Mouse (Mus musculus): ENCODE measurements at regions not wholly inside any gene's neighbourhood (a gene's known extent, or its start where the extent isn't known, plus 50 kb on each side); places are given as distances from the start of the nearest gene placed in this dataset.

DNA sequence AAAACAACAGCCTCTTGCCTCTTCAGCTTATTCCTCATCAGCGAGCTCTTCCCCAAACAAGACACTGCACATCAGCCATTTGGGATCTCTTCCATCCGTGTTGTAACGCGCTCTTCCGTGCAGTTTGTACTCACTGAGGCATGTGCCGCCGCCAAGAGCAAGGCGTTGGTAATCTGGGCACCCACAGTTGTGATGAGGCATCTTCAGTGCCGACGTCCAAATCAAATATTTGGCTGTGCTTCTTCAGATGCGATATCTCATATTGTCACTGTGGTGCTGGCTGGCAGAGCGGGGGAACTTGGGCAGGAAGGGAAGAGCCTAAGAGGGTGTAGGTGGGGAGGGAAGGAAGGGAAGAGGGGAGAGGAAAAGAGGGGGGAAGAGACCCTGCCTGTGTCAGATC, 439.2 kb downstream of the Tmem182 start:
- Histone ChIP-seq H3K9me3 (ENCODE audit: control insufficient read depth, low read length) (no peaks in the 10 kb centered on the region), H3K27ac (ENCODE audit: low read depth, low read length) (no peak overlapping the region), H3K36me3 (ENCODE audit: control insufficient read depth, insufficient read depth, low read length) (no peaks in the 10 kb centered on the region), H3K4me2 (ENCODE audit: low read depth) (no peak overlapping the region), H3K4me3 (ENCODE audit: low read depth, low read length) (no peak overlapping the region), H3K9ac (ENCODE audit: low read length) (no peak overlapping the region), H3K4me1 (ENCODE audit: control insufficient read depth, insufficient read depth, low read length) (no peaks in the 10 kb centered on the region), H3K27me3 (ENCODE audit: control insufficient read depth, insufficient read depth, low read length) (no peaks in the 10 kb centered on the region)
- no peak for ATAC-seq (ENCODE audit: insufficient read depth, low FRiP score, low TSS enrichment)
- 95% methylated on average over 12 of the region's 12 CpGs for WGBS
- no peak for DNase-seq (ENCODE audit: low spot score)

DNA sequence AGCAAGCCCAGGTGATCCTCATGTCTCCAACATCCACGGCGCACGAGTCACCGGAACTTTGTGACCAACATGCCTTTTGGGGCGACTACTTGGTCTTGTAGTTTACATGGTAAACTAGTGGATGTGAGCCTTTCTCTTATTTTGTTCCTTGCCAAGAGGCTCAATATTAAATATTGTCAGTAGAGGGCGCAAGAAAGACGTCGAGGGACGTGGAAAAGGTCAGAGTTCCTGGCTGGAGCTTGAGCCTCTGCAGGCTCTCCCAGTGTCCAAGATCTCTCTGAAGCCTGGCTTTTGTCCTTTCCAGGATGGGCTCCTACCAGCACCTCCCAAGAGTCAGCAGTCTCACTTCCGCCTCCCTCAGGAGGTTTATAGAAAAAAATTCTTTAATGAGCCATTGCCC, 458.8 kb downstream of the Tmem182 start:
- DNase-seq (ENCODE audit: low spot score) (peak; percentile 34), ATAC-seq (ENCODE audit: insufficient read depth, low FRiP score, low TSS enrichment) (no peak)
- Histone ChIP-seq H3K4me2 (ENCODE audit: low read depth) (no peak overlapping the region), H3K36me3 (ENCODE audit: control insufficient read depth, insufficient read depth, low read length) (no peaks in the 10 kb centered on the region), H3K27me3 (ENCODE audit: control insufficient read depth, insufficient read depth, low read length) (no peaks in the 10 kb centered on the region), H3K4me1 (ENCODE audit: control insufficient read depth, insufficient read depth, low read length) (no peaks in the 10 kb centered on the region), H3K9ac (ENCODE audit: low read length) (no peak overlapping the region), H3K4me3 (ENCODE audit: low read depth, low read length) (no peak overlapping the region), H3K9me3 (ENCODE audit: control insufficient read depth, low read length) (no peaks in the 10 kb centered on the region), H3K27ac (ENCODE audit: low read depth, low read length) (no peak overlapping the region)
- WGBS: 40% methylated on average over 10 of the region's 10 CpGs

DNA sequence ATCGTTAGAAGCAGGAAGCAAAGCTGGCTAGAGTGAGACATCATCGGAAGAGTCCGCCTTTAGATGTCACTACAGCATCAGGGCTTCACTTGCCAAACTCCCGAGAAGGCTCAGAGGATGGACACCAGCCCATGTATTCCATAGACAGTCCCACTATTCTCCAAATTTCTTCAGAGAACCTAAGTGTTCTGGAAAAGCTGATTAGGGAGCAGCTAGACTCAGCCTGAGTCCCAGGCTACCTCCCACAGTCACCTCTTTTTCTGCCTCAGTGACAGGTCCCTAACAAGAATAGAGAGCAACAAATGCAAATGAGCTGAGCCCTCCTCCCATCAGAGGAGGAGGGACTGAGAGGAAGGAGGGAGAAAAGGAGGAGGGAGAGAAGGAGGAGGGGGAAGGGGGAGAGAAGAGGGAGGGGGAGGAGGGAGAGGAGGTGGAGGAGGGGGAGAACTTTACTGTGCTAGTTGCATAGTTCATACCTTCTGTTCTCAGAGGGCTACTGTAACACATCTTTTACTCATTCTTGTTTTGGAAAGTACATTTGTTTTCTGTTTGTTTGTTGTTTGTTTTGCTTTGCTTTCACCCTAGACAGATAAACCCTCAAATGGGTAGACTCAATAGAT, 465.8 kb downstream of the Tmem182 start:
- Histone ChIP-seq H3K4me1 (ENCODE audit: control insufficient read depth, insufficient read depth, low read length) (no peaks in the 10 kb centered on the region; the same call in 1 of the 2 replicates), H3K4me2 (ENCODE audit: low read depth) (no peak overlapping the region), H3K9me3 (ENCODE audit: control insufficient read depth, low read length) (no peaks in the 10 kb centered on the region), H3K27me3 (ENCODE audit: control insufficient read depth, insufficient read depth, low read length) (no peaks in the 10 kb centered on the region), H3K36me3 (ENCODE audit: control insufficient read depth, insufficient read depth, low read length) (no peaks in the 10 kb centered on the region), H3K27ac (ENCODE audit: low read depth, low read length) (no peak overlapping the region), H3K9ac (ENCODE audit: low read length) (no peak overlapping the region), H3K4me3 (ENCODE audit: low read depth, low read length) (no peak overlapping the region)
- 22% methylated on average over 4 of the region's 4 CpGs for WGBS
- peak; percentile 40; the same call in 1 of the 2 replicates for ATAC-seq (ENCODE audit: insufficient read depth, low FRiP score, low TSS enrichment)
- peak; percentile 39 for DNase-seq (ENCODE audit: low spot score)

DNA sequence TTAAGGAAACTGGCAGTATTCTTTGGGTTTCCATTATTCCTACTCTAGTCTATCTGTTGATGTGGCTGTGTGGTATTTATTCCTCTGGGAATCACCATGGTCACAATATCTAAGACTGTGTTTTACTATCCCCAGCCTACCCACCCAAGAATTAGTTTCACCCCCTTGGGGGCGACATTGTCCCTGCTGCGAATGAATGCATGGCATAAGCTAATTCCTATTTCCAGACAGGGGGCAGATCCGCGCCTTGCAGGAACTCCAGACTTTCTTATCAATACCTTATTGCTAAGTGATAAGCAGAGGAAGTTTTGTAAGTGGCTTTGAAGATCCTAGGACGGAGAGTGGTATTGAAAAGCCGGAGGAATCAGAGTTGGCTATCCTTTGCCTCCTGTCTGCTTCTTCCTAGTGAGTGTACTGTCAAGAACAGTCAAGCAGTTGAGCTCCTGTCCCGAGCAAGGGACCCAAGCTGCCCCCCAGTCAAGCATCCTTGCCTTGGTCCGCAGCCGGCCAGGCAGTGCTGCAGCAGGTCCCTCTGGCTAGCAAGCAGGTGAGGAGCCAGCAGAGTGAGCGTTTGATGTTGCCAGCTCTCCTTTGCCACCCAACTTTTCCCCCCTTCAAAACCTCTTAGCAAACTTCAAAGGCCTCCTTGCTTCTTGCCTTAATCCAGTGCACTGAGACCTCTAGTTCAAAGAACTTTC, 469.3 kb downstream of the Tmem182 start:
- ATAC-seq (ENCODE audit: insufficient read depth, low FRiP score, low TSS enrichment): no peak
- H3K27me3 ChIP-seq (ENCODE audit: control insufficient read depth, insufficient read depth, low read length): no peaks in the 10 kb centered on the region

DNA sequence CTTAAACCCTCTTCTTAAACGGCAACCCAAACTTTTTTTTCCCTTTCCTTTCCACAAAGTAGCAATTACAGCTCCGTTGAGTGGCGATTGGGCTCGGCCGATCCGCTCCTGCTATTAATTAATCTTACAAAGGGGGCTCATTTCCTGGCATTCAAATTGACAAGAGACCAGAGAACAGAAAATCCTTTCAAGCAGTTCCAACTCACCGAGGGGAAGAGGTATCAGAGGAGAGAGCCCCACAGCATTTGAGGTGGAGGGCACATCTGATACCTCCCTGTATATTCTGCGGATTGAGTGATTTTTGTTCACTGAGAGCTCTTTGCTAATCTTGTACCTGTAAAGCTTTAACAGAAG, 469.8 kb downstream of the Tmem182 start:
- Histone ChIP-seq H3K4me3 (ENCODE audit: low read depth, low read length) (no peak overlapping the region), H3K36me3 (ENCODE audit: control insufficient read depth, insufficient read depth, low read length) (no peaks in the 10 kb centered on the region), H3K9me3 (ENCODE audit: control insufficient read depth, low read length) (no peaks in the 10 kb centered on the region), H3K4me1 (ENCODE audit: control insufficient read depth, insufficient read depth, low read length) (no peaks in the 10 kb centered on the region; the same call in 1 of the 2 replicates), H3K4me2 (ENCODE audit: low read depth) (peak overlapping the region; percentile 21), H3K27me3 (ENCODE audit: control insufficient read depth, insufficient read depth, low read length) (no peaks in the 10 kb centered on the region), H3K9ac (ENCODE audit: low read length) (peak overlapping the region; percentile 3; the same call in 1 of the 2 replicates), H3K27ac (ENCODE audit: low read depth, low read length) (no peak overlapping the region)
- no peak for ATAC-seq (ENCODE audit: insufficient read depth, low FRiP score, low TSS enrichment)
- WGBS: 4% methylated on average over 8 of the region's 8 CpGs
- DNase-seq (ENCODE audit: low spot score): peak; percentile 29

More for the DNA sequence above, 469.3 kb downstream of the Tmem182 start:
- 12% methylated on average over 10 of the region's 10 CpGs for WGBS
- DNase-seq (ENCODE audit: low spot score): peak; percentile 56
- no peaks in the 10 kb centered on the region for H3K9me3 ChIP-seq (ENCODE audit: control insufficient read depth, low read length)
- H3K36me3 ChIP-seq (ENCODE audit: control insufficient read depth, insufficient read depth, low read length): no peaks in the 10 kb centered on the region
- peak overlapping the region; percentile 3; the same call in 1 of the 2 replicates for H3K9ac ChIP-seq (ENCODE audit: low read length)
- H3K4me2 ChIP-seq (ENCODE audit: low read depth): peak overlapping the region; percentile 21; the same call in 1 of the 2 replicates
- no peak overlapping the region for H3K4me3 ChIP-seq (ENCODE audit: low read depth, low read length)
- no peaks in the 10 kb centered on the region; the same call in 1 of the 2 replicates for H3K4me1 ChIP-seq (ENCODE audit: control insufficient read depth, insufficient read depth, low read length)
- H3K27ac ChIP-seq (ENCODE audit: low read depth, low read length): no peak overlapping the region

DNA sequence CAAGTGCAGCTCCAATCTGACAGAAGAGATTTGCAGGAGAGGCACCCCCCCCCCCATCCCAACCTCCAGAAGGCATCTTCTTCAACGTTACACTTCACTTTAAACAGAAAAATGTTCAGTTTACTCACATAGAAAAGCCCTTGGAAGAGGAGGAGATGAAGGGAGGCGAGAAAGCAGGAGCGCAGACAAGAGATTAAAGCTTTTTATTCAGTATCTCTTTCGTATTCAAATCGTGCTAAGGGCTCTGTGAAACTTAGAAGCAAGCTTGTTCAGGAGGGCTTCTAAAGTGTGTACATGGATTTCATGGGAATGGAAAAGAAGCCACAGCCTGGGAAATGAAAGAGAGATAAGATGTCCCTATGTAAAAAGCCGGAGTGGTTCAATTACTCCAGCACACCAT, 470.2 kb downstream of the Tmem182 start:
- WGBS: 22% methylated on average over 6 of the region's 6 CpGs
- no peaks in the 10 kb centered on the region for H3K36me3 ChIP-seq (ENCODE audit: control insufficient read depth, insufficient read depth, low read length)
- H3K4me3 ChIP-seq (ENCODE audit: low read depth, low read length): no peak overlapping the region
- no peaks in the 10 kb centered on the region; the same call in 1 of the 2 replicates for H3K4me1 ChIP-seq (ENCODE audit: control insufficient read depth, insufficient read depth, low read length)
- no peaks in the 10 kb centered on the region for H3K9me3 ChIP-seq (ENCODE audit: control insufficient read depth, low read length)
- peak; percentile 16 for DNase-seq (ENCODE audit: low spot score)
- no peak overlapping the region for H3K27ac ChIP-seq (ENCODE audit: low read depth, low read length)
- H3K4me2 ChIP-seq (ENCODE audit: low read depth): peak overlapping the region; percentile 21
- H3K9ac ChIP-seq (ENCODE audit: low read length): no peak overlapping the region
- ATAC-seq (ENCODE audit: insufficient read depth, low FRiP score, low TSS enrichment): no peak
- no peaks in the 10 kb centered on the region for H3K27me3 ChIP-seq (ENCODE audit: control insufficient read depth, insufficient read depth, low read length)

DNA sequence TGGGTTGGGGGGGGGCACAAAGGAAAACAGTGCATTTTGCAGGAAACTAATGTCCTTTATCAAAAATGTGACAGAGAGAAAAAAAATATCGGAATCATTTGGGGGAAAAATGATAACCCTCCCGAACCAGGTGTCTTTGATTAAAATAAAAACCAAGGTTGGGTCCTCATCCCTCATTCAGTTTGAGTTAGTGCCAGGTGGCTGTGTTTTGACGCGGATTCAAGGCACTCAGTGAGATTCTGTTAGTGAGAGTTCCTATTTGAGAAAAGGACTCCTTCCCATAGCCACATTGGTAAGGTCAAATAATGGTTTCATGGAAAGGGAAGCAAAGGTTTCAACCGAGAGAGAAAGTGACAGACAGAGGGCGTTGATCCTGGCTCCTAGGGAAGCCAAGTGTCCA, 470.9 kb downstream of the Tmem182 start:
- Histone ChIP-seq H3K27ac (ENCODE audit: low read depth, low read length) (no peak overlapping the region), H3K4me2 (ENCODE audit: low read depth) (no peak overlapping the region), H3K4me1 (ENCODE audit: control insufficient read depth, insufficient read depth, low read length) (no peaks in the 10 kb centered on the region), H3K27me3 (ENCODE audit: control insufficient read depth, insufficient read depth, low read length) (no peaks in the 10 kb centered on the region), H3K36me3 (ENCODE audit: control insufficient read depth, insufficient read depth, low read length) (no peaks in the 10 kb centered on the region), H3K9me3 (ENCODE audit: control insufficient read depth, low read length) (no peaks in the 10 kb centered on the region), H3K4me3 (ENCODE audit: low read depth, low read length) (no peak overlapping the region), H3K9ac (ENCODE audit: low read length) (no peak overlapping the region)
- ATAC-seq (ENCODE audit: insufficient read depth, low FRiP score, low TSS enrichment) (no peak), DNase-seq (ENCODE audit: low spot score) (no peak)
- WGBS: 65% methylated on average over 6 of the region's 6 CpGs

DNA sequence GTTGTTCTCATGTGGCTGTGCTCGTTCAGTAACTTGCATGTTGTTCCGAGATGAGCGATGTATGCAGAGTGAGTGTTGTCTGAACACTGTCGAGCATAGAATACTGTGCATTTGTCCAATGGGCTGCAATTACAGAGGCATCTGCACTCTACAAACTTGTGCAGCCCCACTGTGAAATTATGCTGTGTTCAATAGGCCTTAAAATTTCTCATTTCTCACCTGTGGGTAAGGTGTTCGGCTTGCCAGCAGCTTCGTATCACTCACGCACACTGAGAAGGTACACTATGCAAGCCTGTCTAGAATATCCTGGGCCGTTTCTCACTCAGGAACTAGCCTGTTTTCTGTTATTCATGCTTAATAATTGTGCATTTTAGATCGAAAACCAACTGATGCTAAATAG, 479.8 kb downstream of the Tmem182 start:
- DNase-seq (ENCODE audit: low spot score) (no peak), ATAC-seq (ENCODE audit: insufficient read depth, low FRiP score, low TSS enrichment) (no peak)
- no peak overlapping the region for H3K4me2 ChIP-seq (ENCODE audit: low read depth)
- no peaks in the 10 kb centered on the region for H3K36me3 ChIP-seq (ENCODE audit: control insufficient read depth, insufficient read depth, low read length)
- H3K9ac ChIP-seq (ENCODE audit: low read length): no peak overlapping the region
- H3K9me3 ChIP-seq (ENCODE audit: control insufficient read depth, low read length): no peaks in the 10 kb centered on the region
- 92% methylated on average over 9 of the region's 9 CpGs for WGBS
- H3K4me1 ChIP-seq (ENCODE audit: control insufficient read depth, insufficient read depth, low read length): no peaks in the 10 kb centered on the region
- no peak overlapping the region for H3K27ac ChIP-seq (ENCODE audit: low read depth, low read length)
- H3K27me3 ChIP-seq (ENCODE audit: control insufficient read depth, insufficient read depth, low read length): no peaks in the 10 kb centered on the region
- H3K4me3 ChIP-seq (ENCODE audit: low read depth, low read length): no peak overlapping the region

DNA sequence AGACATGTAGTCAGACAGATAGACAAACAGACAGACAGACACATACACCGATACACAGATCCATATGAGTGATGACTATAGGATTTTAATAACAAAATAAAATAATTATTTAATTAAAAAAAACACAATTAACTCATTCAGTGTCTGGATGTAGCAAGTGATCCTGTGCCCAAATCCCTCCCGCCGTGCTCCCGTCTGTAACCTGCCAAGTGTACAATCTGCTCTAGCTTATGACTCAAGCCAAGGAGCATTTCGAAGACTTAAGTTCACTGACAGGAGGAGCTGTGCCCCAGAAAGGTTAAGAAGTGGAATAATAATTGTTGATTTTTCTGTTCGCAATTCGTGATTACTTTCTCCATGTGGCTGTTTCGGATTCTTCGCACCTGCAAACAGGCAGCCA, 480.8 kb downstream of the Tmem182 start:
- Histone ChIP-seq H3K9ac (ENCODE audit: low read length) (no peak overlapping the region), H3K4me3 (ENCODE audit: low read depth, low read length) (no peak overlapping the region), H3K4me2 (ENCODE audit: low read depth) (no peak overlapping the region), H3K27me3 (ENCODE audit: control insufficient read depth, insufficient read depth, low read length) (no peaks in the 10 kb centered on the region), H3K9me3 (ENCODE audit: control insufficient read depth, low read length) (no peaks in the 10 kb centered on the region), H3K4me1 (ENCODE audit: control insufficient read depth, insufficient read depth, low read length) (no peaks in the 10 kb centered on the region), H3K27ac (ENCODE audit: low read depth, low read length) (no peak overlapping the region), H3K36me3 (ENCODE audit: control insufficient read depth, insufficient read depth, low read length) (no peaks in the 10 kb centered on the region)
- ATAC-seq (ENCODE audit: insufficient read depth, low FRiP score, low TSS enrichment): no peak
- WGBS: 92% methylated on average over 9 of the region's 9 CpGs
- DNase-seq (ENCODE audit: low spot score): no peak
